Mouse (Mus musculus) embryonic stem cell, embryonic (primary cell): ENCODE measurements around the gene Thra.

Experiments
- CTCF ChIA-PET, 4 experiments: fragments of 300-600 bp in 2 of 4; fragments of 350-600 bp in 2 of 4; sonication (Branson Sonifier 250); formaldehyde crosslinking; loops; one replicate each; lab custom pipeline; 2022; ENCODE audit warnings: inconsistent platforms in 2 of 4; lab: Charles Lee
- POLR2A ChIA-PET, 4 experiments: fragments of 300-600 bp in 2 of 4; fragments of 350-600 bp in 2 of 4; sonication (Branson Sonifier 250); formaldehyde crosslinking; loops; one replicate each; lab custom pipeline; 2022; ENCODE audit warnings: antibody characterized with exemption in 4 of 4, inconsistent platforms in 1 of 4; lab: Charles Lee

The Thra gene

GRCm38 (mm10) chr11:98762756-98763501 is 22.5 kb downstream of the Thra start:
- POLR2A ChIA-PET: interaction anchor here (0.5 to 5.3 kb wide), 45 partner anchors 8 to 283 kb away, joined by 3 to 76 read pairs (median 3); partner anchors contain the start of genes Nr1d1 (in 3 of the 4), Thra (in 3 of the 4), Med24 (in 2 of the 4) and Psmd3 (in 1 of the 4)
- CTCF ChIA-PET: interaction anchor here (0.6 to 3.9 kb wide), 68 partner anchors 9 to 1894 kb away, joined by 3 to 34 read pairs (median 5); partner anchors contain the start of genes Thra (in 3 of the 4), Csf3 (in 1 of the 4), Med24 (in 1 of the 4) and Nr1d1 (in 1 of the 4)

GRCm38 (mm10) chr11:98763502-98763861 is 23.0 kb downstream of the Thra start:
- POLR2A ChIA-PET: interaction anchor here (0.5 to 5.3 kb wide), 33 partner anchors 9 to 303 kb away, joined by 3 to 76 read pairs (median 4); partner anchors contain the start of genes Nr1d1 (in 3 of the 4), Thra (in 3 of the 4), Med24 (in 1 of the 4) and Psmd3 (in 1 of the 4)
- CTCF ChIA-PET: interaction anchor here (0.6 to 3.9 kb wide), 34 partner anchors 9 to 82 kb away, joined by 3 to 34 read pairs (median 7); partner anchors contain the start of genes Thra (in 2 of the 4), Med24 (in 1 of the 4), Nr1d1 (in 1 of the 4) and Psmd3 (in 1 of the 4)

GRCm38 (mm10) chr11:98764091-98764490 is 23.7 kb downstream of the Thra start:
- ChIA-PET POLR2A (interaction anchor here (0.6 to 5.3 kb wide), 16 partner anchors 10 to 302 kb away, joined by 3 to 76 read pairs (median 5); partner anchors contain the start of genes Nr1d1 (in 3 of the 4), Psmd3 (in 2 of the 4), Thra (in 2 of the 4) and Med24 (in 1 of the 4)), CTCF (interaction anchor here in 3 of 4 experiments (0.9 to 3.9 kb wide), 15 partner anchors 9 to 48 kb away, joined by 3 to 34 read pairs (median 13); partner anchors contain the start of genes Nr1d1 (in 1 of the 3) and Thra (in 1 of the 3))

GRCm38 (mm10) chr11:98764746-98765145 is 24.3 kb downstream of the Thra start:
- ChIA-PET CTCF (interaction anchor here (0.6 to 3.9 kb wide), 8 partner anchors 9 to 1966 kb away, joined by 3 to 28 read pairs (median 6); no protein-coding TSS in a partner anchor), POLR2A (interaction anchor here (0.7 to 5.3 kb wide), 14 partner anchors 9 to 1569 kb away, joined by 3 to 76 read pairs (median 4); partner anchors contain the start of genes Nr1d1 (in 2 of the 4), Thra (in 2 of the 4), Med24 (in 1 of the 4) and Psmd3 (in 1 of the 4))

GRCm38 (mm10) chr11:98765421-98766309 is 25.2 kb downstream of the Thra start:
- ChIA-PET CTCF (interaction anchor here in 3 of 4 experiments (0.7 to 3.9 kb wide), 8 partner anchors 8 to 1965 kb away, joined by 3 to 28 read pairs (median 4); no protein-coding TSS in a partner anchor), POLR2A (interaction anchor here in 2 of 4 experiments (0.6 to 5.3 kb wide), 14 partner anchors 9 to 84 kb away, joined by 3 to 76 read pairs (median 4); partner anchors contain the start of genes Nr1d1 (in 2 of the 2), Thra (in 2 of the 2), Med24 (in 1 of the 2) and Msl1 (in 1 of the 2))

GRCm38 (mm10) chr11:98766346-98766745 is 25.9 kb downstream of the Thra start:
- CTCF ChIA-PET: interaction anchor here in 1 of 4 experiments (1.0 to 1.1 kb wide), 2 partner anchors 48 to 49 kb away, joined by 3 to 4 read pairs; no protein-coding TSS in a partner anchor
- POLR2A ChIA-PET: interaction anchor here in 2 of 4 experiments (0.6 to 5.1 kb wide), 4 partner anchors 8 to 24 kb away, joined by 3 to 70 read pairs (median 6); partner anchors contain the start of gene Nr1d1 (in 1 of the 2)

GRCm38 (mm10) chr11:98766816-98767215 is 26.4 kb downstream of the Thra start:
- CTCF ChIA-PET: interaction anchor here in 2 of 4 experiments (1.0 to 2.0 kb wide), 4 partner anchors 10 to 60 kb away, joined by 3 to 5 read pairs (median 3); no protein-coding TSS in a partner anchor
- POLR2A ChIA-PET: interaction anchor here in 2 of 4 experiments (0.6 to 1.7 kb wide), 4 partner anchors 10 to 24 kb away, joined by 3 to 8 read pairs (median 3); no protein-coding TSS in a partner anchor

GRCm38 (mm10) chr11:98767276-98767675 is 26.8 kb downstream of the Thra start:
- ChIA-PET POLR2A (interaction anchor here in 3 of 4 experiments (0.6 to 2.0 kb wide), 11 partner anchors 10 to 1986 kb away, joined by 3 to 13 read pairs (median 3); partner anchors contain the start of gene Thra (in 1 of the 3)), CTCF (interaction anchor here in 3 of 4 experiments (0.6 to 2.0 kb wide), 7 partner anchors 9 to 379 kb away, joined by 3 to 12 read pairs (median 3); no protein-coding TSS in a partner anchor)

- POLR2A ChIA-PET: interaction anchor here in 3 of 4 experiments (0.6 to 2.0 kb wide), 17 partner anchors 9 to 1987 kb away, joined by 3 to 13 read pairs (median 3); partner anchors contain the start of gene Thra (in 1 of the 3)
- CTCF ChIA-PET: interaction anchor here in 3 of 4 experiments (0.6 to 2.0 kb wide), 9 partner anchors 9 to 378 kb away, joined by 3 to 12 read pairs (median 3); no protein-coding TSS in a partner anchor
Measured at GRCm38 (mm10) chr11:98767713-98768112, 27.3 kb downstream of the Thra start.

- POLR2A ChIA-PET: interaction anchor here in 3 of 4 experiments (0.6 to 2.0 kb wide), 20 partner anchors 8 to 88 kb away, joined by 3 to 13 read pairs (median 3); partner anchors contain the start of gene Thra (in 2 of the 3)
- CTCF ChIA-PET: interaction anchor here in 3 of 4 experiments (0.6 to 2.0 kb wide), 8 partner anchors 9 to 378 kb away, joined by 3 to 12 read pairs (median 4); no protein-coding TSS in a partner anchor
Measured at GRCm38 (mm10) chr11:98768127-98769006, 27.9 kb downstream of the Thra start.

GRCm38 (mm10) chr11:98769007-98769954 is 28.8 kb downstream of the Thra start:
- POLR2A ChIA-PET: interaction anchor here in 3 of 4 experiments (0.6 to 2.0 kb wide), 11 partner anchors 7 to 61 kb away, joined by 3 to 13 read pairs (median 5); partner anchors contain the start of gene Thra (in 2 of the 3)
- CTCF ChIA-PET: interaction anchor here in 3 of 4 experiments (0.9 to 1.3 kb wide), 5 partner anchors 10 to 51 kb away, joined by 3 to 8 read pairs (median 4); no protein-coding TSS in a partner anchor

- CTCF ChIA-PET: interaction anchor here in 2 of 4 experiments (0.7 to 1.3 kb wide), 4 partner anchors 16 to 70 kb away, joined by 3 to 8 read pairs (median 6); partner anchors contain the start of gene Csf3 (in 1 of the 2)
- POLR2A ChIA-PET: interaction anchor here in 2 of 4 experiments (0.6 to 1.8 kb wide), 3 partner anchors 12 to 20 kb away, joined by 3 to 9 read pairs (median 3); no protein-coding TSS in a partner anchor
Measured at GRCm38 (mm10) chr11:98770096-98770975, 29.9 kb downstream of the Thra start.

GRCm38 (mm10) chr11:98771131-98771530 is 30.7 kb downstream of the Thra start:
- ChIA-PET POLR2A (interaction anchor here in 2 of 4 experiments (0.6 to 7.4 kb wide), 6 partner anchors 8 to 476 kb away, joined by 3 to 76 read pairs (median 36); partner anchors contain the start of gene Thra (in 1 of the 2)), CTCF (interaction anchor here in 2 of 4 experiments (0.7 to 0.9 kb wide), 2 partner anchors 27 to 70 kb away, joined by 3 to 8 read pairs; partner anchors contain the start of gene Csf3 (in 1 of the 2))
